Mouse (Mus musculus) liver, adult 2 months (tissue): ENCODE measurements around the gene Mrps15.

Source experiments
- CTCF ChIP-seq: fragments of 200-500 bp; IDR thresholded peaks from 2 replicates; pipeline ENCODE4 v1.5.1; 2011; ENCODE audit warnings: low read depth, low read length, control low read depth
- POLR2A ChIP-seq: fragments of 200-500 bp; IDR thresholded peaks from 2 replicates; pipeline ENCODE4 v1.6.1; 2011; ENCODE audit warnings: low read length, control low read depth; ENCODE audit not compliant: insufficient read depth; ENCODE audit errors: extremely low read depth

DNA sequence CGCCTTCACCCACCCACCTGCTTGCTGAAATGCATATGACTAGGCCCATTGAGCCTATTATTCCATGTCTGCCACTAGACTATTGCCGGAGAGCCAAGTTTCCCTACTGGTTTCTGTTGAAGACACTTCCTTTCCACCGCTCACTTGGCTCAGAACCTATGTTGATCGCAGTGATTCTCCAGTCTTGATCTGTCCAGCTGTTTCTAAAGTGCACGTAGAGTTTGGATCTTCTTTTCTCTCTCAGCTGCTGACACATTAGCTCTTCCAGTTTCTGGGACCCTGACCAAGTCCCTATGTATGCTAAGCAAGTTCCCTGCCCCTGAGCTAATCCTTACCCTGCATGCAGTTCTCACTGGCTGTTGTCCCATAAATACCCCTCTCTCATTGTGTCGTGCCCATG, 31.1 kb downstream of the Mrps15 start:
- TF ChIP-seq CTCF (no peak), POLR2A (no peak)
